Mouse (Mus musculus) testis, adult 2 months (tissue): ENCODE results near the gene Pcyt1a.

Experiments used
- CTCF ChIP-seq: fragments of 200-500 bp; IDR thresholded peaks from 2 replicates; pipeline ENCODE4 v1.5.1; 2012; ENCODE audit warnings: low read depth, mild to moderate bottlenecking, inconsistent platforms, low read length, moderate library complexity; ENCODE audit not compliant: control insufficient read depth, insufficient read depth, insufficient replicate concordance
- POLR2A ChIP-seq: fragments of 200-500 bp; IDR thresholded peaks from 2 replicates; pipeline ENCODE4 v1.6.1; 2012; ENCODE audit warnings: low read depth, mild to moderate bottlenecking, inconsistent platforms, low read length, moderate library complexity; ENCODE audit not compliant: control insufficient read depth

- TF ChIP-seq CTCF (no peak), POLR2A (no peak)
Measured at GRCm38 (mm10) chr16:32433138-32433537, 2.4 kb downstream of the Pcyt1a start.
